Mouse (Mus musculus): ENCODE results near the gene Lamp2. TPM values are rescaled to one million over a fixed set of nuclear protein-coding genes. Genes with fewer than 3 reads are reported as not detected.

The Lamp2 gene
- polyA plus RNA-seq (2012; ENCODE audit: low replicate concordance) = 0.52 and 8.4 TPM in 2 replicates

GRCm38 (mm10) chrX:38455890-38456634, at the start of gene Lamp2:
Lamp2 (minus strand) TSS chrX:38456454.

Other genes starting within 250 kb of the Lamp2 start
- not detected in 2 replicates for gene Tmem255a, start 204.0 kb downstream of the Lamp2 start, polyA plus RNA-seq (2012; ENCODE audit: low replicate concordance)
- not detected in 2 replicates for gene Atp1b4, start 140.3 kb downstream of the Lamp2 start, polyA plus RNA-seq (2012; ENCODE audit: low replicate concordance)
- gene Cul4b, start 119.7 kb upstream of the Lamp2 start, polyA plus RNA-seq (2012; ENCODE audit: low replicate concordance) = 6.5 and 13.2 TPM in 2 replicates
- 2.0 TPM in 1 of 2 replicates, not detected in the other for gene Mcts1, start 144.1 kb upstream of the Lamp2 start, polyA plus RNA-seq (2012; ENCODE audit: low replicate concordance)
- 0.60 and 0.76 TPM in 2 replicates for gene C1galt1c1, start 178.6 kb upstream of the Lamp2 start, polyA plus RNA-seq (2012; ENCODE audit: low replicate concordance)